Mouse (Mus musculus): ENCODE data around the gene Psmb8.

GRCm38 (mm10) chr17:34174075-34174474 is 23.4 kb upstream of the Psmb8 start:
- TF ChIP-seq CTCF (conservative IDR thresholded peaks at IDR 0.05; ENCODE audit: low read length) (no peak), POU5F1 (IDR thresholded peaks at IDR 0.05; ENCODE audit: borderline replicate concordance, low read length) (no peak), NANOG (IDR thresholded peaks at IDR 0.05; ENCODE audit: borderline replicate concordance, low read length) (no peak)
